Mouse (Mus musculus): ENCODE measurements around the gene Zfp963.

DNA sequence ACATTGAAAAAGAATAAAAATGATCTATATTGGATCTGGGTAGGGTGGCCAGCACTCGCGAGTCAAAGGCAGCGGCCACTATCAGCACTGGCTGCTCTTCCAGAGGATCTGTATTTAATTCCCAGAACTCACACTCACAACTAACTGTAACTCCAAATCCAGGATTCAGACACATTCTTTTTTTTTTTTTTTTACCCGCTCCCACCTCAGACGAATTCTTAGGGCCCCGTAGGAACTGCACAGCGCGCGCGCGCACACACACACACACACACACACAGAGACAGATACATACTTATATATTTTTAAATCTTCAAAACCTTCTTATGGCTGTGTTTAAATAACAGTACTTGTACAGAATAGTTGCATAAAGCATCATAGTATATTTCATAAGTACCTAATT, 40.6 kb upstream of the Zfp963 start:
- TF ChIP-seq EP300 (IDR thresholded peaks at IDR 0.05; ENCODE audit: low read depth): no peak
- no peak for TF ChIP-seq CTCF (IDR thresholded peaks at IDR 0.05; ENCODE audit: low read depth)

All from liver, postnatal 0 days (tissue).